Mouse (Mus musculus) frontal cortex, postnatal 14 days (tissue): ENCODE results near the gene B230104I21Rik.

Experiments used
- DNase-seq, 2 experiments: peaks; one replicate each; pipeline ENCODE4 v3.0.0; 2022; ENCODE audit warnings: low spot score in 2 of 2

The B230104I21Rik gene

GRCm38 (mm10) chr4:154393196-154394122 is 57.5 kb downstream of the B230104I21Rik start:
- DNase-seq: peak in 1 of 2 experiments; percentile 29

GRCm38 (mm10) chr4:154394123-154394722 is 58.3 kb downstream of the B230104I21Rik start:
- DNase-seq: peak in 1 of 2 experiments; percentile 25

GRCm38 (mm10) chr4:154396652-154397301 is 60.9 kb downstream of the B230104I21Rik start:
- DNase-seq: no peak
